Mouse (Mus musculus) stomach, embryonic 16.5 days (tissue): ENCODE measurements around the gene Cdcp1. TPM values are rescaled to one million over a fixed set of nuclear protein-coding genes. Genes with fewer than 3 reads are reported as not detected.

Experiments used
- ATAC-seq: fragments of 200-750 bp; cut with Nextera tagmentation; 2 replicates; pipeline ENCODE4 v1.8.0; 2017; ENCODE audit warnings: moderate number of reproducible peaks, moderate TSS enrichment; ENCODE audit not compliant: insufficient read depth, low FRiP score
- H3K27ac ChIP-seq: fragments of 300-500 bp; sonication (generic); 2 replicates; pipeline ENCODE4 v1.5.1; 2014; ENCODE audit warnings: low read length
- H3K27me3 ChIP-seq: fragments of 300-500 bp; sonication (generic); 2 replicates; pipeline ENCODE4 v1.6.1; 2014; ENCODE audit warnings: low read length, control low read depth, mixed read lengths; ENCODE audit not compliant: control insufficient read depth, insufficient read depth
- H3K36me3 ChIP-seq: fragments of 300-500 bp; sonication (generic); 2 replicates; pipeline ENCODE4 v1.6.1; 2014; ENCODE audit warnings: low read length; ENCODE audit not compliant: control insufficient read depth, insufficient read depth
- H3K4me1 ChIP-seq: fragments of 300-500 bp; sonication (generic); 2 replicates; pipeline ENCODE4 v1.6.1; 2014; ENCODE audit warnings: low read length, control low read depth, mixed read lengths; ENCODE audit not compliant: control insufficient read depth, insufficient read depth
- H3K4me2 ChIP-seq: fragments of 300-500 bp; sonication (generic); 2 replicates; pipeline ENCODE4 v1.6.1; 2014; ENCODE audit warnings: low read depth, low read length, mixed read lengths
- H3K4me3 ChIP-seq: fragments of 300-500 bp; sonication (generic); replicated peaks from 2 replicates; pipeline ENCODE4 v1.5.1; 2014; ENCODE audit warnings: mild to moderate bottlenecking, low read length
- H3K9ac ChIP-seq: fragments of 300-500 bp; sonication (generic); 2 replicates; pipeline ENCODE4 v1.6.1; 2014; ENCODE audit warnings: low read length
- H3K9me3 ChIP-seq: fragments of 300-500 bp; sonication (generic); replicated peaks from 2 replicates; pipeline ENCODE4 v1.6.1; 2016; ENCODE audit warnings: low read length, control low read depth; ENCODE audit not compliant: control insufficient read depth
- whole genome bisulfite sequencing: fragments of 180-500 bp; shearing (Covaris S2); extraction: QIAGEN DNeasy Blood & Tissue Kit; methylation state at CpG from one replicate; pipeline ENCODE4 v1.1.7; 2014; 5-methylcytosine and 5-hydroxymethylcytosine counted together
- polyA plus RNA-seq: library from polyadenylated mRNA; unstranded; fragments of >200 nt; fragmentation: Nextera tagmentation; extraction: Ambion mirVana; gene quantifications from 2 replicates; pipeline ENCODE4 v1.2.1, GENCODE M21; 2015

Cdcp1 gene
- polyA plus RNA-seq, 1 experiment from 2014 or later, result 14.5 TPM

DNA sequence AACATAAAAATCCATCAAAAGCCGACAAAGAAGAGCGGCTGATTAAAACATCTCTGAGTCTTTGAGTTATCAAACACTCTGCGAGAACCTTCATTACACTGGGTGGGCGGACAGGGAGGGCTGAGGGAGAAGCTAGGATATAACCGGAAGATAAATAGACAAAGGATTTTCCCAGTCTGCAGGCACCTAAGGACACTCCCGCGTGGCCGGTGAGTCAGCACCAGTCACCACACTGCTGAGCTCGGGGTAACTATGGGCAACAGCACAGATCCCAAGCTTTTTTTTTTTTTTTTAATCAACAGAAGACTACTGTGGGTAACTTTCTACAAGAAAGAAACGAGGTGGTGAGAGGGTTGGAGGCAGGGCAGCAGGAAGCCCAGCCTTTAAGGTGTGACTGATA lies 28.1 kb upstream of the Cdcp1 start:
- Histone ChIP-seq H3K9ac (no peak overlapping the region), H3K4me3 (no peak overlapping the region), H3K9me3 (no peaks in the 10 kb centered on the region), H3K4me2 (no peak overlapping the region), H3K4me1 (no peaks in the 10 kb centered on the region), H3K27me3 (no peaks in the 10 kb centered on the region), H3K36me3 (no peaks in the 10 kb centered on the region), H3K27ac (no peak overlapping the region)
- peak; percentile 76; the same call in 1 of the 2 replicates for ATAC-seq
- 31% methylated on average over 10 of the region's 10 CpGs for WGBS

DNA sequence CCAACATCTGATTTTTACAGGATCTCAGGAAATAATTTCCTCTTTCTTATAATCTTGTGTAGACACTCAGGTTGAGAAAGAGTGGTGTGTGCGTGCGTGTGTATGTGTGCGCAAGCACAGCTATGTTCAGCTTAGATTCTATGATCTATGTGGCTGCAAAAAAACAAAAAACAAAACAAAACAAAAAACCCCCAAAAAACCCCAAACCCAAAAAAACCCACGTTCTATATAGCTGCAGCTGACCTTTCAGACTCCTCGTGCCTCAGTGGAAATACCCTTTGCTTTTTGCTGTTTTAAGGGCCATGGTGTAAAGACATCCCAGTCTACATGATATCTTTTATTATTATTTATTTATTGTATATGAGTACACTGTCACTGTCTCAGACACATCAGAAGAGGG lies 25.4 kb upstream of the Cdcp1 start:
- H3K4me1 ChIP-seq, result peaks cover 15% of the 10 kb centered on the region
- WGBS, result 92% methylated on average over 5 of the region's 5 CpGs
- no peak overlapping the region for H3K4me3 ChIP-seq
- H3K9me3 ChIP-seq, result no peaks in the 10 kb centered on the region
- ATAC-seq, result no peak
- no peak overlapping the region for H3K9ac ChIP-seq
- H3K4me2 ChIP-seq, result no peak overlapping the region
- no peak overlapping the region for H3K27ac ChIP-seq
- H3K27me3 ChIP-seq, result no peaks in the 10 kb centered on the region
- H3K36me3 ChIP-seq, result no peaks in the 10 kb centered on the region

DNA sequence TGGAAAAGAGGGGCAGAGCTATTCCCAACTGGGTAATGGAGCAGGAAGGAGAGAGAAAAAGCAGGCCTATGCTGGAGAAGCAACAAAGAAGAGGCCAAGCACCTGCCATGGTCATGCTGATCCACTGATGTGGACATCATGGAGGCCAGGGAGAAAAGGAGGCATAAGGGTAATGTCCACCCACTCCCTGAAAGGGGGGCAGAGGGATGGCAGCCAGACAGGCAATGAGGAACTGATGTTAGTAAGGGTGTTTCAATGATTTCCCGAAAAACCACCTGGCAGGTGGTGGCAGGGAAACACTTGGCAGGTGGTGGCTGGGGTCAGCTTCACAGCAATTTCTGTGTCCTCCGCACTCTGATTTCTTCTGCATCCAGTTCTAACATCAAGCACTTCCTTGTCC lies 24.9 kb upstream of the Cdcp1 start:
- 88% methylated on average over 2 of the region's 2 CpGs for WGBS
- Histone ChIP-seq H3K4me2 (no peak overlapping the region), H3K4me3 (no peak overlapping the region), H3K36me3 (no peaks in the 10 kb centered on the region), H3K27ac (no peak overlapping the region), H3K27me3 (no peaks in the 10 kb centered on the region), H3K9ac (no peak overlapping the region), H3K9me3 (no peaks in the 10 kb centered on the region), H3K4me1 (peaks cover 15% of the 10 kb centered on the region)
- ATAC-seq, result no peak

DNA sequence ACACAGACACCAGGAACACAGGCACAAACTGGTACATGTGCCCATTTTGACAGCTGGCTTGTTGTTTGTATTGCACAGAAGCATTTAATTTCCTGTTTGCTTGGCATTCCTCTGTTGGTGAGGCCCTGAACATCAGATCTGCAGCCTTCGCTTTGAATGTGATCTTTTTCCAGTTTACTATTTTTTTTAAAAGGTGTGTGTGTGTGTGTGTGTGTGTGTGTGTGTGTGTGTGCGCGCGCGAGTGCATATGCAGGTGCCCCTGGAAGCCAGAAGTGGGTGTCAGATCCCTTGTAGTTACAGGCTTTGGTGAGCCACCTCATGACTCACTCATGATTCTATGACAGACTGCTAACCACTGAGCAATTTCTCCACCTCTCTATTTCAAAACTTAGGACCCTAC lies 24.4 kb upstream of the Cdcp1 start:
- no peaks in the 10 kb centered on the region for H3K36me3 ChIP-seq
- no peaks in the 10 kb centered on the region for H3K27me3 ChIP-seq
- WGBS, result 94% methylated on average over 5 of the region's 5 CpGs

DNA sequence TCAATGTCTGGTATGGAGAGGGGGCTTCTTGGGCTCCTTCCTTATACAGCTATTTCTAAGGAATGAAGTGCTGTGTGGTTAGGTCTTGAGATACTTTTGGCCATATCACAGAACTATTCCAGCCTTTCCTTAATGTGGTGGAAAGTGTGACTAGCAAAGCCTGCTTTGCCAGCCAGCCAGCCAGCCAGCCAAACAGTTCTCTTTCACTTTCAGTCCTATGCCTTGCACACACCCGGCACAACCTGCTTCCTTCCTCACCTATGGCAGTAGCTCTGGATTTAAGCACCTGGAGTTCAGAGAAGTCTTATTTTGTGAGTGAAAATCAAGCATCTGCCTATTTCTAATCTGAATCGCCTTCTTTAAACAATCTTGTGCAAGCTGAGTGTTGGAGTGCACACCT lies 23.8 kb upstream of the Cdcp1 start:
- Histone ChIP-seq H3K4me3 (no peak overlapping the region), H3K4me2 (no peak overlapping the region), H3K9me3 (no peaks in the 10 kb centered on the region), H3K36me3 (no peaks in the 10 kb centered on the region), H3K4me1 (peaks cover 15% of the 10 kb centered on the region), H3K9ac (no peak overlapping the region), H3K27me3 (no peaks in the 10 kb centered on the region), H3K27ac (0 out of 2 replicates have a peak overlapping the region, but pooled peaks have one; percentile 22)
- ATAC-seq, result no peak
- 74% methylated on average over 2 of the region's 2 CpGs for WGBS

More for the DNA sequence above, 24.4 kb upstream of the Cdcp1 start:
- peaks cover 15% of the 10 kb centered on the region for H3K4me1 ChIP-seq
- no peak overlapping the region for H3K27ac ChIP-seq
- no peaks in the 10 kb centered on the region for H3K9me3 ChIP-seq
- ATAC-seq, result no peak
- H3K9ac ChIP-seq, result no peak overlapping the region
- no peak overlapping the region for H3K4me3 ChIP-seq
- H3K4me2 ChIP-seq, result no peak overlapping the region

DNA sequence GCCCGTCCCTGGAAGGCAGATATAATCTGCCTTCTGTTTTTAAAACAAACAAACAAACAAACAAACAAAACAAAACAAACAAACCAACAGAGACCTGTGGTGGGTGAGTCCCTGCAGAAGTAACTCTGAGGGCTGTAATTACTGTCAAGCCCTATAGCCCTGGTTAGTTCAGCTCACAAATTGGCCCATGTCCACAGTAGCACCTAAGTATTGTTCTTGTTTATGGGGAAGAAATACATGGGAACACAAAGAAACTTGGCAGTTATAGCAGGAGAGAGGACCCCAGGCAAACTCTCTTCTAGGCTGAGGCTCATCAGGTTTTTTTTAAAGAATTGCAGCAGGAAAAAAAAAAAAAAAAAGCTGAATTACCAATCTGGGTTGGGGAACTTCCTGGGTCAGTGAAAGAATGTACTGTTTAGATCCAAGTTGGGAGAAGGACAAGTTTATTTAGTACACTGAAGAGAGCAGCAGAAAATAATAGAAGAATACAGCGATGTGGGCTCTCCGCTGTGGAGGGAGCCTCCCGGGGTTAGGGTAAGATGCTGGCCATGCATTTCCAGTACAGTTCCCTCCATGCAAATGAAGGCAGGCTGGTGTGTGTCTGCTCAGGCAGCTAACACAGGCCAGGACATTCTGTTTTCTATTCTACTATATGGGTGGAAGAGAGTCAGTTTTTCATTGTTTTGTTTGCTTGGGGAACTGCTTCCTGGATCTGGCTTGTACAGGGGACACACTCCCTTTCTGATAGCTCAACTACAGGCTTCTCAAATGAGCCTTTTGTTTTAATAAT lies 22.6 kb upstream of the Cdcp1 start:
- ATAC-seq, result peak; percentile 45; the same call in 1 of the 2 replicates
- no peaks in the 10 kb centered on the region for H3K27me3 ChIP-seq
- WGBS, result 37% methylated on average over 4 of the region's 4 CpGs

DNA sequence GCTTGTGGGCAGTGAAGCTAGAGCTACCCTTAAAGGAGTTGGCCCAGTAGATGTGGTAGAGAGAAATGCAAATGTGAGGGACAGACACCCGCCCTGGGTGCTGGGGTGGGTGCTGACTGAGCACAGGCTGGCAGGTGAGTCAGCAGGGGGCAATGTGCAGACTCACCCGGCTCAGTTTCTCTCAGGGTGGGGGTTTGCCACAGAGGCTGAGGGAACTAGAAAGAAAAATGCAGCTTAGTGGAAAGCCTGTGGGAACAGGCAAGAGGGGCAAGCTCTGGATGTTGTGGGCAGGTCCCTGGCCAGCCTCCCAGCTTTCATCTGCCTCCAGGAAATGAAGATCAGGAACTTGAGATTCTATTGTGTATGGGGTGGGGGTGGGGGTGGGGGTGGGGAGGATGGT lies 21.9 kb upstream of the Cdcp1 start:
- H3K36me3 ChIP-seq, result no peaks in the 10 kb centered on the region
- no peak overlapping the region for H3K4me3 ChIP-seq
- H3K9ac ChIP-seq, result no peak overlapping the region; the same call in 1 of the 2 replicates
- peaks cover 15% of the 10 kb centered on the region for H3K4me1 ChIP-seq
- no peak overlapping the region for H3K4me2 ChIP-seq
- no peaks in the 10 kb centered on the region for H3K27me3 ChIP-seq
- no peaks in the 10 kb centered on the region for H3K9me3 ChIP-seq
- peak; percentile 70 for ATAC-seq
- 35% methylated on average over 2 of the region's 2 CpGs for WGBS
- H3K27ac ChIP-seq, result peak overlapping the region; percentile 59

More for the DNA sequence above, 22.6 kb upstream of the Cdcp1 start:
- Histone ChIP-seq H3K27ac (peak overlapping the region; percentile 85), H3K4me3 (no peak overlapping the region), H3K4me1 (peaks cover 15% of the 10 kb centered on the region), H3K36me3 (no peaks in the 10 kb centered on the region), H3K9ac (no peak overlapping the region; the same call in 1 of the 2 replicates), H3K9me3 (no peaks in the 10 kb centered on the region), H3K4me2 (no peak overlapping the region)

DNA sequence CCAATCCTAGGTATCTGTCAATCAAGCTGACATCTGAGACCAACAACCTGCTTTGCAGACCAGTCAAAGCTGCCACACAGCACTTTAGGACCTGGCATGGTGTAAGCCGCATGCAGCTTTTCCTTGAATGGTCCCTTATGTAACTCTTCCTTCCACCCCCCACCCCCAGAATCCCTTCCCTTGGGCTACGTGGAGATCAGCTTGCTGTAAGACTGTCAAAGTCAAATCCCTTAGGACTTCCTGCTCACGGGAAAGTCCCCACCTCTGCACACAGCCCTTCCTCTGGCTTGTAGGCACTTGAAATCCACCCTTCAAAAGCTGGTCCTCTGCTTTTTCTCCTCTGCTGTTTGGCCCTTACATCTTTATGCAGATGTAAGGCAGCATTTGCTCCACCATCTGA lies 19.8 kb upstream of the Cdcp1 start:
- no peak overlapping the region for H3K4me2 ChIP-seq
- no peaks in the 10 kb centered on the region for H3K36me3 ChIP-seq
- ATAC-seq, result no peak
- no peaks in the 10 kb centered on the region for H3K9me3 ChIP-seq
- peaks cover 15% of the 10 kb centered on the region for H3K4me1 ChIP-seq
- WGBS, result 35% methylated on average over 3 of the region's 3 CpGs
- H3K4me3 ChIP-seq, result no peak overlapping the region
- H3K27ac ChIP-seq, result no peak overlapping the region
- no peaks in the 10 kb centered on the region for H3K27me3 ChIP-seq
- no peak overlapping the region for H3K9ac ChIP-seq

DNA sequence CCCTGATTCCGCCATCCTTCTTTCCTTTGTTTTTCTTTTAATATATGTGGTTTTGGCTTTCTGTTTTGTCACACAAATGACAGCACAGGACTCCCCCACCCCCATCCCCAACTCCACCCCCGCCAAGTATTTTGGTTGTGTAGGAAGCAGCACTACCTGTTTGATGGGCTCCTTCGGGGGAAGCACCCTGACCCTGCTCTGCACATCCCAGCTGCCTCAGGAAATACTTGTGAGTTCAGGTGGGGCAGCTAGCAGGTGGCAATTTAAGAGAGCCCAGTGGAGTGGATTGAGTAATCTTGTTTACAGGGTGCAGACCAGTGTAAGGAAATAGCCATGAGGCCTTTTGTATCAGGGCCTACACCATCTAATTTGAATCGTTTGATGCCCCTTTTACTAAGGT lies 14.0 kb upstream of the Cdcp1 start:
- Histone ChIP-seq H3K9ac (no peak overlapping the region), H3K9me3 (no peaks in the 10 kb centered on the region), H3K27me3 (no peaks in the 10 kb centered on the region), H3K36me3 (no peaks in the 10 kb centered on the region), H3K4me2 (no peak overlapping the region), H3K4me3 (no peak overlapping the region), H3K27ac (no peak overlapping the region), H3K4me1 (no peaks in the 10 kb centered on the region)
- ATAC-seq, result no peak
- 65% methylated on average over 4 of the region's 4 CpGs for WGBS
